Mouse (Mus musculus) T-cell, adult 2 months (primary cell): ENCODE measurements around the gene Vmn2r52.
"Not testable (repeated sequence)": the region's sequence is repeated elsewhere in the genome, so short reads cannot be mapped to it uniquely, and the experiment has no call there.

Experiments
- DNase-seq: peaks from one replicate; pipeline ENCODE4 v3.0.0; 2022; ENCODE audit warnings: low spot score

Vmn2r52 gene

GRCm38 (mm10) chr7:10176473-10176872 lies at the start of gene Vmn2r52:
Gene Vmn2r52 (minus strand): TSS chr7:10176573.
- DNase-seq: no peak

GRCm38 (mm10) chr7:10105641-10106040 lies 70.7 kb downstream of the Vmn2r52 start, which contains the start of gene Vmn2r51:
Gene Vmn2r51 (minus strand): TSS chr7:10105741.
- not testable (repeated sequence) for DNase-seq
